Mouse (Mus musculus) bone marrow, adult 2 months (tissue): Measurements from ENCODE around the gene Hcrtr1.

ENCODE experiments used
- CTCF ChIP-seq: fragments of 200-500 bp; IDR thresholded peaks from 2 replicates; pipeline ENCODE4 v1.5.1; 2011; ENCODE audit warnings: low read length, control low read depth; ENCODE audit not compliant: control insufficient read depth, insufficient read depth
- POLR2A ChIP-seq: fragments of 200-500 bp; IDR thresholded peaks from 2 replicates; pipeline ENCODE4 v1.6.1; 2011; ENCODE audit warnings: low read depth, mild to moderate bottlenecking, control low read depth, low read length, borderline replicate concordance; ENCODE audit not compliant: control insufficient read depth

DNA sequence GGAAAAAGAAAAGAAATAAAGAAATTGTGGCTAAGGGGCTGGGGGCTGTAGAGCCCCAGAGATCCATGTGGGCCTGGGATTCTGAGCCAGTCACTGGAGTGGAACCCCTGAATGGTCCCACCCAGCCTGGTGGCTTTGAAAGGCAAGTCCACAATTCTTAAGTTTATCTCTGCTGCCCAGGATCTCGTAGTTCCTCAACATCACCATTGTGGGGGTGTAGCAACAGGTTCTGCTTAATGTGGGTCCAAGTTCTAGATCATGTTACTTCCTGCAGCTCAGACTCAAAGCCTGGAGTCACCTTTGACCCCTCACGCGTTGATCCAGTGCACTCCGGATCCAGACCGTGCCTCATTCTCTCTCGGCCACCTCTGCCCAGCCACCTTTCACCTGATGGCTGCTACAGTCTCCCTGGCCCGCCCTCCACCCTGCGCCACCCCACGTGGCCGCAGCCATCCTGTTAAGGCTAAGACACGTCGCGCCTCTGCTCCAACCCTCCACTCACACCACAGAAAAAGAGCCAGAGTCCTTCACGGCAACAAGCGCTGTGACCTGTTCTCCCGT is 30.3 kb upstream of the Hcrtr1 start:
- TF ChIP-seq CTCF = no peak
- no peak for TF ChIP-seq POLR2A
